Mouse (Mus musculus) heart, adult 2 months (tissue): ENCODE results near the gene Pdgfc. TPM values are rescaled to one million over a fixed set of nuclear protein-coding genes. Genes with fewer than 3 reads are reported as not detected.

Source experiments
- DNase-seq, 2 experiments: peaks; one replicate each; pipeline ENCODE4 v3.0.0; 2021
- H3K27ac ChIP-seq: fragments of 200-600 bp; 2 replicates; pipeline ENCODE4 v1.8.1; 2022
- H3K27me3 ChIP-seq: fragments of 200-500 bp; 2 replicates; pipeline ENCODE4 v1.6.1; 2012; ENCODE audit warnings: mild to moderate bottlenecking, low read length, inconsistent platforms, mixed read lengths; ENCODE audit not compliant: control insufficient read depth, insufficient read depth
- H3K36me3 ChIP-seq: fragments of 200-500 bp; 2 replicates; pipeline ENCODE4 v1.6.1; 2012; ENCODE audit warnings: low read length, inconsistent platforms; ENCODE audit not compliant: control insufficient read depth, insufficient read depth
- H3K4me1 ChIP-seq: fragments of 200-500 bp; 2 replicates; pipeline ENCODE4 v1.6.1; 2011; ENCODE audit warnings: low read length; ENCODE audit not compliant: control insufficient read depth, insufficient read depth
- H3K4me3 ChIP-seq: fragments of 200-600 bp; 2 replicates; pipeline ENCODE4 v1.8.1; 2022
- H3K79me2 ChIP-seq: fragments of 200-500 bp; replicated peaks from 2 replicates; pipeline ENCODE4 v1.6.1; 2012; ENCODE audit warnings: mild to moderate bottlenecking, inconsistent platforms, low read length, moderate library complexity, mixed read lengths; ENCODE audit not compliant: control insufficient read depth, insufficient read depth
- H3K9ac ChIP-seq: fragments of 200-500 bp; 2 replicates; pipeline ENCODE4 v1.6.1; 2012; ENCODE audit warnings: low read depth, mild to moderate bottlenecking, control low read depth, inconsistent platforms, low read length, mixed read lengths
- CTCF ChIP-seq: fragments of 200-600 bp; IDR thresholded peaks from 2 replicates; pipeline ENCODE4 v1.8.1; 2022; ENCODE audit warnings: antibody characterized with exemption, mild to moderate bottlenecking, moderate library complexity
- EP300 ChIP-seq: fragments of 200-500 bp; IDR thresholded peaks from 2 replicates; pipeline ENCODE4 v1.6.1; 2011; ENCODE audit warnings: low read depth, low read length, control low read depth; ENCODE audit not compliant: insufficient read depth
- POLR2A ChIP-seq: fragments of 200-500 bp; IDR thresholded peaks from 2 replicates; pipeline ENCODE4 v1.6.1; 2011; ENCODE audit warnings: mild to moderate bottlenecking, low read depth, low read length, control low read depth; ENCODE audit not compliant: insufficient read depth
- WGBS: fragments of 180-500 bp; shearing (Covaris S2); methylation state at CpG from one replicate; pipeline ENCODE4 v1.1.7; 2018; 5-methylcytosine and 5-hydroxymethylcytosine counted together
- intact Hi-C: fragments of 180-260 bp; cut with DNase I; formaldehyde crosslinking; loops from one replicate; pipeline ENCODE4 v1.15.1; 2025
- long read RNA-seq: library from polyadenylated mRNA; stranded (forward); transcript quantifications from one replicate; pipeline ENCODE4 v2.0.0, GENCODE M21; 2021
- polyA plus RNA-seq: library from polyadenylated mRNA; depleted of rRNA; stranded (reverse); fragments of >200 nt; gene quantifications from 2 replicates; pipeline ENCODE4 v1.2.3, GENCODE M21; 2012; rRNA removed
- total RNA-seq, 2 experiments: library from RNA; stranded (reverse); gene quantifications; 2 replicates each; pipeline ENCODE4 v1.2.3; 2021

The Pdgfc gene
- 1 to 10 TPM; 2.8 to 3.0 TPM for total RNA-seq
- 1.5 and 1.8 TPM in 2 replicates for polyA plus RNA-seq
- long read RNA-seq, partial matches to known transcripts = 0 of 2 reads
- long read RNA-seq, other reads (novel, unspliced or antisense) = 0 of 2 reads

DNA sequence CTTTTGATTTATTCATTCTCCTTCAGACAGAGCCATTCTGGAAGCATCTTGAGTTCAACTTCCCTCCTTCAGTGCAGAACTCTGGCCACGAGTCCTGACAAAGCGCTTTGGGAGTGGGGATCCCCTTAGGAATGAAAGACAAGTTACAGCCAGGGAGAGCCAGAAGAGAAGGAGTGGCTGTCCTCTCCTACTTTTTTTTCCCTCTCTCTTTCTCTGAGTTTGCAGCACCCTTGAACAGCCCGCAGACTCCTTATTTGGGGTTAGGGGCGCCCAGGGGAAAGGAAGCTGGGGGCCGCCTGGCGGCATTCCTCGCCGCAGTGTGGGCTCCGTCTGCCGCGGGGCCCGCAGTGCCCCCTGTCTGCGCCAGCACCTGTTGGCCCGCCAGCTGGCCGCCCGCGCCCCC is at the start of gene Pdgfc:
Gene Pdgfc, plus strand, starts transcription at position 266 of the 403 bp plus-strand sequence.
- H3K27me3 ChIP-seq = peaks cover 3% of the 10 kb centered on the region
- H3K79me2 ChIP-seq = no peaks in the 10 kb centered on the region
- 6% methylated on average over 15 of the region's 17 CpGs for WGBS
- peak within 1 kb of the TSS; percentile 45; the same call in 1 of the 2 replicates for H3K27ac ChIP-seq
- H3K9ac ChIP-seq = peak within 1 kb of the TSS; percentile 68
- no peaks in the 10 kb centered on the region for H3K4me1 ChIP-seq
- intact Hi-C loops = loop anchor here (10.0 kb wide), 1 partner anchor 81 kb away; no protein-coding TSS in a partner anchor
- no peak for DNase-seq
- peak within 1 kb of the TSS; percentile 69 for H3K4me3 ChIP-seq
- no peak for TF ChIP-seq POLR2A
- TF ChIP-seq CTCF = peak; percentile 15; the same call in 1 of the 2 replicates
- no peak for TF ChIP-seq EP300
- H3K36me3 ChIP-seq = no peaks in the 10 kb centered on the region

DNA sequence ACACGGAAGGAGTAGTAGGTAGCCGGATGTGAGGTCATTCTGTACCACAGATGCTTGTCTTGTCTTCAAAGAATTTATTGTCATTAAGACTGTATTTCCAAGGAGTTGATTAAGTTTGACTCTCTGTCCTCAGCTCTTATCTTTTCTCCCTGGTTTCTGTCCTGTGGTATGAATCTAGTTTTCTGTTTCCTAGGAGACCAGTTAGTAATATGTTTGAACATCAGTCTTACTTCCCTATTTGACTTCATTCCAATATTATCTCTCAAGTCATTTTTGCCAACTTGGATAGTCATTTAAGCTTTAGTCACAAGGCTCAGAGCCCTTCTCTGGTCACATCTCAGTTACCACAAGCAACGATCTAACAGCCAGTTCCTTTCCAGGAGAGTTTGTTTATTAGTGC is 27.0 kb upstream of the Pdgfc start:
- intact Hi-C loops = no loop called here
- no peaks in the 10 kb centered on the region for H3K4me1 ChIP-seq
- TF ChIP-seq EP300 = no peak
- no peak for TF ChIP-seq POLR2A
- TF ChIP-seq CTCF = no peak
- H3K36me3 ChIP-seq = no peaks in the 10 kb centered on the region
- H3K79me2 ChIP-seq = no peaks in the 10 kb centered on the region
- 64% methylated on average over 3 of the region's 3 CpGs for WGBS
- H3K4me3 ChIP-seq = no peak overlapping the region
- H3K27me3 ChIP-seq = no peaks in the 10 kb centered on the region
- H3K9ac ChIP-seq = no peak overlapping the region
- DNase-seq = no peak
- no peak overlapping the region for H3K27ac ChIP-seq

DNA sequence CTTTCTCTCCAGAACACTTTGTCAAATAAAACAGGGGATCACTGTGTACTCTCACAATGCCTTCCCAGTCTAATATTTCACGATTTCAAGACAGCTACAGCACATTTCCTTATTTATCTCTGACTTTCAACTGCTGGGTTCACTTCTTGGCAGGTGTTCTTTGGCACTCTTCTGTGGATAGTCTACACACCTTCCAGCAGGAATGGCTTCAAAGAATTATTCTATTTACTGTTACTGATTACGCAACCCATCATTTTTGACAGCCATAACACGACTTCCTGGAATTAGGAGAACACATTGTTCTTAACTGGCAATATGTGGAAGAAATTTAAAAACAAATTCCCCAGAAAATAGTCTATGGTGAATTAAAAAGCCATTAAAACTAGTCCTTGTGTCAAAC is 26.3 kb upstream of the Pdgfc start:
- H3K4me3 ChIP-seq = no peak overlapping the region
- no peak overlapping the region for H3K9ac ChIP-seq
- H3K4me1 ChIP-seq = no peaks in the 10 kb centered on the region
- DNase-seq = no peak
- 59% methylated on average over 3 of the region's 3 CpGs for WGBS
- intact Hi-C loops = no loop called here
- no peaks in the 10 kb centered on the region for H3K27me3 ChIP-seq
- no peak overlapping the region for H3K27ac ChIP-seq
- TF ChIP-seq EP300 = no peak
- no peak for TF ChIP-seq CTCF
- TF ChIP-seq POLR2A = no peak
- no peaks in the 10 kb centered on the region for H3K79me2 ChIP-seq
- H3K36me3 ChIP-seq = no peaks in the 10 kb centered on the region

DNA sequence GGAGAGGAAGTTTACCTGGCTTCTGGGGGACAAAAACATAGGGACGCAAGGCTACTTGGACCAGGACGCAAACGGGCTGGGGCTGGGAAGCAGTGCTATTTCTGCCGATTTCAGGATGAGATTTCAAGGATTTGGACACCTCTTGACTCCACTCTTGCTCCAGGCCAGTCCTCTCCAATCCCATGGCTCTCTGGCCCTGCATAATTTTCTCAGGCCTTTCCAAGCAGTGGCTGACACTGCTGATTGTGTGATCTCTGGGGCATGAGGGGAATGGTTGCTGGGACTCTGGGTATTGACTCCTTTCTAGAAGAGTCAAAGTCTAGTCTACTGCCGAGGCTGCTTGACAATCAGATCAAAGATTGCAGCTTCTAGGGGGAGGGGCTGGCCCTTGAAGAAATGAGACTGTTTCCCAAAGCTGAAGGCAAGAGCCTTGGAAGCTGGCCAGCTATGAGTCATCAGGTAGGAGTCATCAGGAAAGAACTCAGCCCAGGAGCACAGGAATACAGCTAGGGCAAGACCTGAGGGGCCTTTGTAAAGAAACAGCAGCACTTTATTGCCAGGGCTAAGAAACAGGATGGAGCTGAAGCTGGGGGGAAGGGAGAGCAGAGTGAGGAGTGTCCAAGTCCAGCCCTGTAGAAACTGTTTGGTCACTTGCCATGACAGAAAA is 18.7 kb upstream of the Pdgfc start:
- Histone ChIP-seq H3K79me2 (no peaks in the 10 kb centered on the region), H3K27ac (no peak overlapping the region), H3K27me3 (no peaks in the 10 kb centered on the region), H3K9ac (no peak overlapping the region), H3K36me3 (no peaks in the 10 kb centered on the region), H3K4me3 (no peak overlapping the region), H3K4me1 (no peaks in the 10 kb centered on the region)
- DNase-seq = peak; percentile 19 to 44
- no peak for TF ChIP-seq POLR2A
- TF ChIP-seq CTCF = no peak
- no peak for TF ChIP-seq EP300
- intact Hi-C loops = no loop called here
- 69% methylated on average over 5 of the region's 5 CpGs for WGBS

DNA sequence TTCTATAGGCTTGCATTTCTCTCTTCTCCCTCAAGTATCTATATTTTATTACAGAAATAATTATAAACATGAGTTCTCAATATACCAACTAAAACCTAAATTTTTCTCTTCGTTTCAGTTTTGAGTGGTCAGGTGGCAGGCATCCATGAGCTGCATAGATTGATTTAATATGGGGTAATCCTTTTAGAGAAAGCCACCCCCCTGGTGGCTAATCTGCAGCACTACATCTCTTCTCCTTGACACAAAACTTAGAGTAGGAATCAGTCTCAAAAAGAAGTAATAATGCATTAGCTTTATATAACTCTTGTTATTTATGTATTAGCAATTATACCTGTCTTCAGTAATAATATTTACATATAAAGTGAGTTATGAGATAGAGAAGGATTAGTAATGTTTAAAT is 16.2 kb upstream of the Pdgfc start:
- H3K4me3 ChIP-seq = no peak overlapping the region
- H3K9ac ChIP-seq = no peak overlapping the region
- H3K36me3 ChIP-seq = no peaks in the 10 kb centered on the region
- intact Hi-C loops = no loop called here
- no peak overlapping the region for H3K27ac ChIP-seq
- H3K27me3 ChIP-seq = no peaks in the 10 kb centered on the region
- H3K4me1 ChIP-seq = no peaks in the 10 kb centered on the region
- TF ChIP-seq CTCF = peak; percentile 66
- TF ChIP-seq POLR2A = no peak
- no peak for TF ChIP-seq EP300
- no peak for DNase-seq
- H3K79me2 ChIP-seq = no peaks in the 10 kb centered on the region
- WGBS = 28% methylated on average over 1 of the region's 1 CpGs

DNA sequence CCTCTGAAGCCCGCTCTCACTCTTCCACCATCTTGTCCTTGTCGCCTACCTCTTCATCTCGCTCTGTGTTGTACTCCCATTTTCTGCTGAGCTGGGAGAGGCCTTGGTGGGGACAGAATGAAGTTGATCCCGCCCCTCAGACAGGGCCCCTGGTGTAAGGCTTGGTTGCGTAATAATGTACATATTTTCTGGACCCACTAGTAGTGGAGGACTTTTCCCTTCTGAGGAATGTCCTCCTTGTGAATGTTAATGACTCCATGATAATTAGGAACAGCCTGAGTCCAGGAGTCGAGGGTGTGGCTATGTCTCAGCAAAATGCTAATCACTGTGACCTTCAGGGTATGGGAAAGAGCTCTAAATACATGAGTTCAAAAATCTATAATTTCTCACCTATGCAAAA is 14.4 kb upstream of the Pdgfc start:
- 88% methylated on average over 6 of the region's 6 CpGs for WGBS
- Histone ChIP-seq H3K36me3 (no peaks in the 10 kb centered on the region), H3K27me3 (no peaks in the 10 kb centered on the region), H3K4me1 (no peaks in the 10 kb centered on the region), H3K4me3 (no peak overlapping the region), H3K27ac (no peak overlapping the region), H3K79me2 (no peaks in the 10 kb centered on the region), H3K9ac (no peak overlapping the region)
- no peak for DNase-seq
- TF ChIP-seq EP300 (no peak), POLR2A (no peak), CTCF (no peak)
- intact Hi-C loops = no loop called here
